Mouse (Mus musculus) inflammation-experienced regulatory T-cells, adult 6 months (primary cell): ENCODE data around the gene Tfap2d. TPM values are rescaled to one million over a fixed set of nuclear protein-coding genes. Genes with fewer than 3 reads are reported as not detected.

Experiments
- ATAC-seq: one replicate; pipeline ENCODE4 v1.8.0; 2017
- polyA plus RNA-seq, 3 experiments: library from polyadenylated mRNA; unstranded; fragments of 100-300 nt; shearing (Covaris generic); gene quantifications; one replicate each; pipeline ENCODE4 v1.2.1; 2017

Gene Tfap2d
- polyA plus RNA-seq, 3 experiments from 2014 or later: not detected

DNA sequence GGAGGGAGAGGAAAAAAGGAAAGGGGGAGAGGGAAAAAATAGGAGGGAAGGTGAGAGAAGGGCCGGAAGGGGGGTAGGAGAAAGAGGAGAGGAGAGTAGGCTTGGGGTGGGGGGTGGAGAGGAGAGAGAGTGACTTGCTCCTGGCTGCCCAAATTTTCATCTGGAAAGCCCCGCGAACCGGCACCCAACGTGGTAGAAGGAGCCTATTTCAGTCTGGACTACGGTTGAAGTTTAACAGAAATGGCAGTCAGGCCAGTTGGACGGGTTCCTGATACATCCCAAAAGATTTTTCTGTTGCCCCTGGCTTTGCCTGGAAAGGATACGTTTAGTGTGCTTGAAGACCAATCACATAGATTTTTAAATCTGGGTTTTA lies 108.2 kb downstream of the Tfap2d start:
- ATAC-seq: no peak

DNA sequence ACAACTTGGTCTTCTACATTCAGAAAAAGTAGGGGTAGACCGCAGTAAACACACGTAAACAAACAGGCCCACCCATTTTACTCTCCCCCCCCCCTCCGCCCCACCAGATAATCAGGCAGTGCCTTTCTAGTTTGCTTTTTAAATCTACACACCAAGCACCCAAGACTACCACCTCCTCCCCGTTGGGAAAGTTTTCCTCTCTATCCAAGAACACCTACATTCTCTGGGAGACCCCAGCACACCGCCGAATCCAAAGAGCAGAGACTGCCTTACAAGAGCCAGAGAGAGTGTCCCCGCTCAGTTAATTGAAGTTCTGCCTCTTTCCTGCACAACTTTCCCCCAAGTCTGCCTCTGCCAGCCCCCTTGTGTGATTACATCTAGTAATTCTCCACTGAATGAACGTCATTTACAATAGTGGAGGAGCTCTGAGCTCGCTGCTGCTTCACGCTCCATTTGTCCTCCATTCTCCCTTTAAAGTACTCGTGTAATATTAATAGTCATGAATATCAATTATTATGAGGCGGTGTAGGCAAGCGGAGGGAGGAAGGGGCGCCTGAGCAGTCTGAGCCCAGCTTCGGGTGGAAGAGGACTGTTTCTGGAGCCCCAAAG lies 108.8 kb downstream of the Tfap2d start:
- ATAC-seq: no peak

DNA sequence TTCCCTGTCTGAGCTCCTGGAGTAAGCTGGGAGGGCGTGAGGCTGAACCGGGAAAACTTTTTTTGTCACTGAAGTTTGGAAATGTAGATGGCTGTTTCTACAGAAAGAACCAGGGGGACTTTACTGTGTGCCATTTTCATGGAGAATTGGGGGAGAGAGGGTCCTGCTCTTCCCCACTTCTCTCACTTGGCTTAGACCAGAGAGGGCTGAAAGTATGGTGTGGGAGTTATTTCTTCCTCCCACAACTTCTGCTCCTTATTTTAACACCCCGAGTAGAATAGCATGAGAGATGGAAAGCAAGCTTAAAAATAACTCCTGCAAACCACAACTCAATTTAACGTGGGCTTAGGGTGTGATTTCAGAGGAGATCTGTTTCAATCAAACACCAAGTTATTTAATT lies 109.9 kb downstream of the Tfap2d start:
- ATAC-seq: no peak

DNA sequence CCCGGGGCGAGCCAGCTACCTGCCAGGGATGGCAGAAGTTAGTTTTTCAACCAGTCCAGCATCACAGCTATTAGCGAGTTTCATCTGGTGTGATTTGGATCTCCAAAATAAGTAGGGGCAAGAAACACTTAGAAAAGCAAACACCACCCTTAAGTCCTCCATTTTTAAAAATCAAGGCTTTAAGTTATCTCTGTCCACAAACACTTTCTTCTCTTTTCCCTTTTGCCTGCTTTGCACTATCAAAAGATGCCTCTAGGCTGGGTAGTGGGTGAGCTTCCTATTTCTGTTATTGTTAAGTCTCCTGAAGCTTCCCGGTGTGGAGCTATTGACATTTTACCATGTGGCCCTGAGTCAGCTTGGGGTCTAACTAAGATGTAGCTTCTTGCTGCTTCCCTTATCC lies 110.3 kb downstream of the Tfap2d start:
- ATAC-seq: no peak

DNA sequence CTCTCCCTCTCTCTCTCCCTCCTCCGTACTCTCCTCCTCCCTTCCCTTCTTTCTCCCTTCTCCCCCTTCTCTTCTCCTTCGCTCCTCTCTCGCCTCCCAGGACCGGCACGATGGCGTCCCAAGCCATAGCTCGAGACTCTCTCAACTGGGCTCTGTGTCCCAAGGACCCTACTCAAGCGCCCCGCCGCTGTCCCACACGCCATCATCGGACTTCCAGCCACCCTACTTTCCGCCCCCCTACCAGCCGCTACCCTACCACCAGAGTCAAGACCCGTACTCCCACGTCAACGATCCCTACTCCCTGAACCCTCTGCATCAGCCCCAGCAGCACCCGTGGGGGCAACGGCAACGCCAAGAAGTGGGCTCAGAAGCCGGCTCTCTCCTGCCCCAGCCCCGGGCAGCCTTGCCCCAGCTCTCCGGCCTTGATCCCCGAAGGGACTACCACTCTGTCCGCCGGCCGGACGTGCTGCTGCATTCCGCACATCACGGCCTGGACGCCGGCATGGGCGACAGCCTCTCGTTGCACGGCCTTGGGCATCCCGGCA lies 111.1 kb downstream of the Tfap2d start:
- no peak for ATAC-seq

Other genes with a start within 250 kb of the Tfap2d start
- gene Tfap2b, start 105.9 kb downstream of the Tfap2d start, polyA plus RNA-seq: not detected